Mouse (Mus musculus): Measurements from ENCODE around the gene Pdik1l. TPM values are rescaled to one million over a fixed set of nuclear protein-coding genes. Genes with fewer than 3 reads are reported as not detected.
A peak's percentile ranks its signal among the peaks of the same experiment; 100 is the strongest.
"Not testable (repeated sequence)": the region's sequence is repeated elsewhere in the genome, so short reads cannot be mapped to it uniquely, and the experiment has no call there.

Gene Pdik1l
- polyA plus RNA-seq, 1 experiment from 2014 or later = 19.3 TPM

DNA sequence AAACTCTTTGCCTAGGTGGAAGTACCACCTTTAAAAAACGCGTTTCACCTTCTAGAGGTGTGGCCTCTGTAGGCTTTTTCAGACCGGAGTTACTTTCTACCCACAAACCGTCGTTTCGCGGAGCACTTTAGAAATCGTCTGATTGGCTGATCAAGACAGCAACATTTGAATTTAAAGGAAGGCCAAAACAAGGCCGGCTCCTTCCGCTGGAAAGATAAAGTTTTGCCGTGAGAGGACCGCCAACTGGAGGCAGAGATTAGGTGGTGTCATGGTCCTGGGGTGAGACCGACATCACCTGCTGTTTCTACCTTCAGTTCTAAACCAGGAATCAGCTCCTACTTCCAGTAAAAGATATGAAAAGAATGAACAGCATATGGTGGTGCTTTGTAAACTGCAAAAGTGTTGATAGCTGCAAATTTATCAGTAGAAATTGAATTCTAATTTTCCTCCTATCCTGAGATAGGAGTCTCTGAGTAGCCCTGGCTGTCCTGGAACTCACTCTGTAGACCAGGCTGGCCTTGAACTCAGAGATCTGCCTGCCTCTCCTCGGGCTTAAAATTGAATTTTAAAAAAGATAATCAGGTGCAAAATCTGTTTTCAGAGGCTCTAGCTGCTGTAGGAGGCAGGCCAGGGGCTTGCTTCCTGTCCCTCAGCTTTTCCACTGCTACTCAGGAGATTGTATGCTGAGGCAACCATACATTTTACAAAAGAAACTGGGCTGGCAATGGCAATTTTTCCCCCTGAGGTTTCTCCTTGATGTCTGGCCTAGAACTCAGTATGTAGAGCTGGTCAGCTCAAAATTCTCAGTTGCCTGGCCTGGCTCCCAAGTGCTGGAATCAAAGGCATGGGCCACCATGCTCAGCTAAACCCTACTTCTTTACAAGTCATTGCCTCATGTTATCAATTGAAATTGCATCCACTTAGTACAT lies 14.0 kb downstream of the Pdik1l start:
- ATAC-seq (replicated peaks; ENCODE audit: low FRiP score) (peak; percentile 94), DNase-seq (ENCODE audit: low spot score) (no peak)
- H3K4me2 ChIP-seq = peak overlapping the region; percentile 59
- H3K36me3 ChIP-seq (ENCODE audit: control insufficient read depth, insufficient read depth, low read length) = peaks cover 13% of the 10 kb centered on the region
- 2% methylated on average over 14 of the region's 14 CpGs for WGBS
- H3K27me3 ChIP-seq (replicated peaks; ENCODE audit: control insufficient read depth, insufficient read depth, low read length) = no peaks in the 10 kb centered on the region
- H3K9me3 ChIP-seq (ENCODE audit: control insufficient read depth, low read length) = no peaks in the 10 kb centered on the region
- H3K4me3 ChIP-seq (ENCODE audit: low read depth, low read length) = peak overlapping the region; percentile 36; the same call in 1 of the 2 replicates
- H3K27ac ChIP-seq (ENCODE audit: low read depth, low read length) = peak overlapping the region; percentile 77
- peak overlapping the region; percentile 49 for H3K9ac ChIP-seq (ENCODE audit: low read depth, low read length)
- H3K4me1 ChIP-seq (replicated peaks; ENCODE audit: control insufficient read depth, insufficient read depth, low read length) = peaks cover 11% of the 10 kb centered on the region

DNA sequence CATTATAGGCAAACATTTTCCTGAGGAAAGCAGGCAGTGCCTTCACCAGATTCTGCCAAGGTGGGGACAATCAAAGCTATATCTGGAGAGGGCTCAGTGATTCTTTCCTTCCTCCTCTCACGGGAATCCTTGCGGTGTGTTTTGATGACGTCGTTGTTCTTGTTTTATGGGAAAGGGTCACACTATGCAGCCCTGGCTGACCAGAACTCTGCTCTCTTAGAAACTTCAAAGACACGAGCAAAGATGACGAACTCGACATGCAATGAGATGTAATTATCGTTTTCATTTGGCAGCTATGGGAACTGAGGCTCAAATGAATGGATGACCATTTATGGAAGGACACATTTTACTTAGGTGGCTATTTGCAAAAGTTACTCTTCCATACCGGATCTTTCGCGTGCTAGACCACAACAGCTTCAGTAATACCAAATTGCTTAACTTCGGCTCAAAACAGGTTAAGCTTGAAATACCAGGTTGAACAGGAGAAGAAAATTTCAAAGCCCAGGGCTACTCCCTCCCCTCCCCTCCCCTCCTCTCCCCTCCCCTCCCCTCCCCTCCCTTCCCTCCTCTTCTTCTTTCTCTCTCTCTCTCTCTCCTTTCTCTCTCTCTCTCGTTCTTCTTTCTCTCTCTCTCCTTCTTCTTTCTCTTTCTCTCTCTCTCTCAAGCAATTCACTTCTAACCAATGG lies 14.8 kb downstream of the Pdik1l start:
- Histone ChIP-seq H3K9me3 (ENCODE audit: control insufficient read depth, low read length) (no peaks in the 10 kb centered on the region), H3K36me3 (ENCODE audit: control insufficient read depth, insufficient read depth, low read length) (peaks cover 7% of the 10 kb centered on the region), H3K9ac (ENCODE audit: low read depth, low read length) (peak overlapping the region; percentile 32), H3K27ac (ENCODE audit: low read depth, low read length) (peak overlapping the region; percentile 77; the same call in 1 of the 2 replicates), H3K4me1 (replicated peaks; ENCODE audit: control insufficient read depth, insufficient read depth, low read length) (peaks cover 11% of the 10 kb centered on the region), H3K4me2 (peak overlapping the region; percentile 59), H3K4me3 (ENCODE audit: low read depth, low read length) (peak overlapping the region; percentile 36), H3K27me3 (replicated peaks; ENCODE audit: control insufficient read depth, insufficient read depth, low read length) (no peaks in the 10 kb centered on the region)
- ATAC-seq (replicated peaks; ENCODE audit: low FRiP score) (peak; percentile 56), DNase-seq (ENCODE audit: low spot score) (no peak)
- WGBS = 17% methylated on average over 12 of the region's 13 CpGs

DNA sequence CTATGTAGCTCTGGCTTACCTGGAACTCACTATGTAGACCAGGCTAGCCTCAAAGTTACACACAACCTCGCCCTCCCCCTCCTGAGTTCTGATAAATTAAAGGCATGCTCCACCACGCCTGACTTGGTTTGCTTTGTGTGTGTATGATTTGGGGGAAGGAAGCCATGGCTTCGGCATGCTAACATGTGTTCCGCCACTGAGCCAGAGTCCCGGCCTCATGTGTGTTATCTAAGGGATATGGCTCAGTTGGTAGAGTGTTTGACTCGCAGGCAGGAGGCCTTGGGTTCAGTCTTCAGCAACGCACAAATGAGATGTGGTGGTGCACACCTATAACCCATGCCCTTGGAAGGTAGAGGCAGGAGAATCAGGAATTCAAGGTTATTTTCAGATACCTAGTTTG lies 15.7 kb downstream of the Pdik1l start:
- H3K36me3 ChIP-seq (ENCODE audit: control insufficient read depth, insufficient read depth, low read length) = 0 out of 2 replicates have a peak, but pooled peaks cover 2% of the 10 kb centered on the region
- H3K9me3 ChIP-seq (ENCODE audit: control insufficient read depth, low read length) = no peaks in the 10 kb centered on the region
- ATAC-seq (replicated peaks; ENCODE audit: low FRiP score) (no peak), DNase-seq (ENCODE audit: low spot score) (no peak)
- H3K4me1 ChIP-seq (replicated peaks; ENCODE audit: control insufficient read depth, insufficient read depth, low read length) = peaks cover 11% of the 10 kb centered on the region
- H3K4me2 ChIP-seq = no peak overlapping the region
- H3K27me3 ChIP-seq (replicated peaks; ENCODE audit: control insufficient read depth, insufficient read depth, low read length) = no peaks in the 10 kb centered on the region
- H3K4me3 ChIP-seq (ENCODE audit: low read depth, low read length) = no peak overlapping the region
- H3K27ac ChIP-seq (ENCODE audit: low read depth, low read length) = no peak overlapping the region
- 77% methylated on average over 7 of the region's 7 CpGs for WGBS
- no peak overlapping the region for H3K9ac ChIP-seq (ENCODE audit: low read depth, low read length)

DNA sequence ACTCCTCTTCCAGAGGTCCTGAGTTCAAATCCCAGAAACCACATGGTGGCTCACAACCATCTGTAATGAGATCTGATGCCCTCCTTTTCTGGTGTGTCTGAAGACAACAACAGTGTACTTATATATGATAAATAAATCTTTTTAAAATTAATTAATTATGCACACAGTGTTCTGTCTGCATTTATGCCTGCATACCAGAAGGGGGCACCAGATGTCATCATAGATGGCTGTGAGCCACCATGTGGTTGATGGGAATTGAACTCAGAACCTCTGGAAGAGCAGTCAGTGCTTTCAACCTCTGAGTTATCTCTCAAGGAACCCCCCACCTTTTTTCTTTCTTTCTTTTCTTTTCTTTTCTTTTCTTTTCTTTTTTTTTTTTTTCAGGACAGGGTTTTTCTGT lies 18.1 kb downstream of the Pdik1l start:
- H3K27ac ChIP-seq (ENCODE audit: low read depth, low read length); H3K4me2 ChIP-seq; DNase-seq (ENCODE audit: low spot score); H3K9me3 ChIP-seq (ENCODE audit: control insufficient read depth, low read length); H3K4me3 ChIP-seq (ENCODE audit: low read depth, low read length); H3K36me3 ChIP-seq (ENCODE audit: control insufficient read depth, insufficient read depth, low read length); H3K27me3 ChIP-seq (replicated peaks; ENCODE audit: control insufficient read depth, insufficient read depth, low read length); ATAC-seq (replicated peaks; ENCODE audit: low FRiP score); H3K9ac ChIP-seq (ENCODE audit: low read depth, low read length): not testable (repeated sequence)
- H3K4me1 ChIP-seq (replicated peaks; ENCODE audit: control insufficient read depth, insufficient read depth, low read length) = peaks cover 11% of the 10 kb centered on the region

DNA sequence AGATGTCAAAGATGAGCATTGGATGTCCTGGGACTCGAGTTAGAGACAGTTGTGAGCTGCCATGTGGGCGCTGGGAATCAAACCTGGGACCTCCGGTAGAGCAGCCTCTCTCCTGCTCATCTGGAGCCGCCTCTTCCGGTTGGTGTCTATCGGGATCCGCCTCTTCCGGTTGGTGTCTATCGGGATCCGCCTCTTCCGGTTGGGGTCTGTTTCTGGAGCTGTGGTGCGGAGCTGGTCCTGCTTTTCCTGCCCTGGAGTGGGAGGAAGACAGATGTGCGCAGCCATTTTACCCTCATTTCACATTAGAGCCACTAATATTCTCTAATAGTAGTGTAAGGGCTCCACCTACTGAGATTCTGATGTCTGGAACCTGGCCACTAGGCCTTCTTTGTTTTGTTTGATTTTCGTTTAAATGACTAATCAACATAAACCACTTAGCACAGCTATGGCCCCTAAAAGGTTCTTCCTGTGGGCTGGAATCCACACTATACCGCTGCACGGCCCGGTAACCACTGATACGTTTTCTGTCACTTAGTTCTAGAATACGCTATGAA lies 19.5 kb downstream of the Pdik1l start:
- ATAC-seq (replicated peaks; ENCODE audit: low FRiP score) (no peak), DNase-seq (ENCODE audit: low spot score) (no peak)
- H3K4me1 ChIP-seq (replicated peaks; ENCODE audit: control insufficient read depth, insufficient read depth, low read length) = peaks cover 6% of the 10 kb centered on the region
- no peak overlapping the region for H3K4me2 ChIP-seq
- no peaks in the 10 kb centered on the region for H3K36me3 ChIP-seq (ENCODE audit: control insufficient read depth, insufficient read depth, low read length)
- H3K9ac ChIP-seq (ENCODE audit: low read depth, low read length) = no peak overlapping the region
- no peak overlapping the region for H3K4me3 ChIP-seq (ENCODE audit: low read depth, low read length)
- H3K27me3 ChIP-seq (replicated peaks; ENCODE audit: control insufficient read depth, insufficient read depth, low read length) = no peaks in the 10 kb centered on the region
- no peaks in the 10 kb centered on the region for H3K9me3 ChIP-seq (ENCODE audit: control insufficient read depth, low read length)
- WGBS = 83% methylated on average over 19 of the region's 19 CpGs
- no peak overlapping the region for H3K27ac ChIP-seq (ENCODE audit: low read depth, low read length)

DNA sequence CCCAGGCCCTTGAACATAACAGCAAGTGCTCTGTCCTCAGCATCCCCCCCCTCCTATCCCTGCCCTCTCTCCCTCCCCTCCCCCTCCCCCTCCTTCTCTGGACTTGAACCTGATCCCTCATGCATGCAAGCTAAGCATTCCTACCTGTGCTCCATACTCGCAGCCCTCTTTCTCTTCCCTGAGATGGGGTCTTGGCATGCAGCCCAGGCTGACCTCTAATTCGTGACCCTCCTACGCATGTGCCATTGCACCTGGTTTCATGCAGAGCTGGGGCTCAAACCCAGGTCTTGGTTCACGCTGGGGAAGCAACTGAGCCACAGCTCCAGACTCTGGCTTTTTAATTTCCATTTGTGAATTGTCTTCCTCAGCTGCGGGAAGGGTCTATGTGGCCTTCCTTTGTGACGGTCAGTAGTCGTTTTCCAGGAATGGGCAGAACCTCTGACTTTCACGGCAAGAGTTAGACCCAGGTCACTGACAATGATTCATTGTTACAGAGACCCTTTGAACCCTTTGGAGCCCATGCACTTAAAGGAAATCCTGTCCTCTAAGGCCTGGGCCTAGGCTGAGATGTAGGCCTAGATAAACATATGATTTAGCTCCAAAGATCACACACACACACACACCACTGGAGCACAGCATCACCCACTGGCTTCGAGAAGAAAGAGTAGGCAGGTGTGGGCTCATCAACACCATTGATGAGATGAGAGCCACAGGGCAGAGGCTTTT lies 21.7 kb downstream of the Pdik1l start:
- WGBS = 66% methylated on average over 9 of the region's 9 CpGs
- ATAC-seq (replicated peaks; ENCODE audit: low FRiP score) = no peak

DNA sequence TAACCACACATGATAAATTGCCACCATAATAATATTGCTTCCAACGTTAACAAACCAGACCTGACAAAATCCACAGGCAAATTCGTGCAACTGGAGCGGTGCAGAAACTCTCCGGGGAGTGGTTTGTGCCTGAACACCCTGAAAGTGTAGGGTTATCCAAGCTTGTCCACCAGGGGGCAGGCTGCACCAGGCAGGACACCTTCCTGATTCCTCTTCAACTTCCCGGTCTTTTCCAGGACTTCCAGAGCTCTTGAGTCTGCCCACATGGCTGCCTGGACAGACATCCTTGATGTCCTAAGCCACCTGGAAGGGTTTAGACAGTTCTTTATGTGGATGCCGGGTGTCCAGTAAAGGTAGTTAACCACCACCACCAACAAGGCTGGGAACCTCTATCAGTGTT lies 24.5 kb downstream of the Pdik1l start:
- H3K36me3 ChIP-seq (ENCODE audit: control insufficient read depth, insufficient read depth, low read length) = no peaks in the 10 kb centered on the region
- WGBS = 29% methylated on average over 6 of the region's 6 CpGs
- H3K27me3 ChIP-seq (replicated peaks; ENCODE audit: control insufficient read depth, insufficient read depth, low read length) = no peaks in the 10 kb centered on the region
- H3K4me1 ChIP-seq (replicated peaks; ENCODE audit: control insufficient read depth, insufficient read depth, low read length) = no peaks in the 10 kb centered on the region
- no peak overlapping the region for H3K9ac ChIP-seq (ENCODE audit: low read depth, low read length)
- H3K4me3 ChIP-seq (ENCODE audit: low read depth, low read length) = no peak overlapping the region
- ATAC-seq (replicated peaks; ENCODE audit: low FRiP score) (no peak), DNase-seq (ENCODE audit: low spot score) (no peak)
- no peak overlapping the region for H3K4me2 ChIP-seq
- H3K9me3 ChIP-seq (ENCODE audit: control insufficient read depth, low read length) = no peaks in the 10 kb centered on the region
- H3K27ac ChIP-seq (ENCODE audit: low read depth, low read length) = no peak overlapping the region

More for the DNA sequence above, 21.7 kb downstream of the Pdik1l start:
- no peak overlapping the region for H3K27ac ChIP-seq (ENCODE audit: low read depth, low read length)
- DNase-seq (ENCODE audit: low spot score) = no peak
- no peaks in the 10 kb centered on the region for H3K9me3 ChIP-seq (ENCODE audit: control insufficient read depth, low read length)
- H3K27me3 ChIP-seq (replicated peaks; ENCODE audit: control insufficient read depth, insufficient read depth, low read length) = no peaks in the 10 kb centered on the region
- H3K4me1 ChIP-seq (replicated peaks; ENCODE audit: control insufficient read depth, insufficient read depth, low read length) = no peaks in the 10 kb centered on the region
- no peak overlapping the region for H3K4me2 ChIP-seq
- no peaks in the 10 kb centered on the region for H3K36me3 ChIP-seq (ENCODE audit: control insufficient read depth, insufficient read depth, low read length)
- no peak overlapping the region for H3K9ac ChIP-seq (ENCODE audit: low read depth, low read length)
- no peak overlapping the region for H3K4me3 ChIP-seq (ENCODE audit: low read depth, low read length)

DNA sequence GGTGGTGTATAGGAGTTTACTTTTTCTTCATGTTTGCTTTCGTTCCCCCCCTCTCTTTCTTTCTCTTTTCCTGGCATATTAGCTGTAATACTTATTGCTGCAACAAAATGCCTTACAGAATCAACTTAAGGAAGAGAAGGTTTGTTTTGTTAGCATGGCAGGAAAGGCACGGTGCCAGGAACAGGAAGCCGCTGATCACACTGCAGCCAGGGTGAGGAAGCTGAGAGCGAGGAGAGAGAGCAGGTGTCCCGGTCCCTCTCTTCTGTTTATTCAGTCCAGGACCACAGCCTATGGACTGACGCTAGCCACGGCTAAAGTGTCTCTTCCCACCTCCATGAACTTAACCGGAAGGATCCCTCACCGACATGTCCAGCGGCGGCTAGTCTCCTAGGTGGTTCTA lies 29.3 kb downstream of the Pdik1l start:
- WGBS = 51% methylated on average over 11 of the region's 11 CpGs
- no peak overlapping the region for H3K4me2 ChIP-seq
- no peak overlapping the region for H3K27ac ChIP-seq (ENCODE audit: low read depth, low read length)
- H3K36me3 ChIP-seq (ENCODE audit: control insufficient read depth, insufficient read depth, low read length) = no peaks in the 10 kb centered on the region
- H3K9ac ChIP-seq (ENCODE audit: low read depth, low read length) = no peak overlapping the region
- no peaks in the 10 kb centered on the region for H3K9me3 ChIP-seq (ENCODE audit: control insufficient read depth, low read length)
- H3K27me3 ChIP-seq (replicated peaks; ENCODE audit: control insufficient read depth, insufficient read depth, low read length) = peaks cover 22% of the 10 kb centered on the region
- ATAC-seq (replicated peaks; ENCODE audit: low FRiP score) (no peak), DNase-seq (ENCODE audit: low spot score) (no peak)
- no peak overlapping the region for H3K4me3 ChIP-seq (ENCODE audit: low read depth, low read length)
- peaks cover 16% of the 10 kb centered on the region for H3K4me1 ChIP-seq (replicated peaks; ENCODE audit: control insufficient read depth, insufficient read depth, low read length)

All from liver, embryonic 11.5 days (tissue).